Mouse (Mus musculus) testis, adult 2 months (tissue): ENCODE data around the gene Ero1lb.

ENCODE experiments used
- CTCF ChIP-seq: fragments of 200-500 bp; IDR thresholded peaks from 2 replicates; pipeline ENCODE4 v1.5.1; 2012; ENCODE audit warnings: low read depth, mild to moderate bottlenecking, inconsistent platforms, low read length, moderate library complexity; ENCODE audit not compliant: control insufficient read depth, insufficient read depth, insufficient replicate concordance
- POLR2A ChIP-seq: fragments of 200-500 bp; IDR thresholded peaks from 2 replicates; pipeline ENCODE4 v1.6.1; 2012; ENCODE audit warnings: low read depth, mild to moderate bottlenecking, inconsistent platforms, low read length, moderate library complexity; ENCODE audit not compliant: control insufficient read depth

- TF ChIP-seq CTCF (no peak), POLR2A (no peak)
Measured at GRCm38 (mm10) chr13:12559044-12559443, 6.6 kb upstream of the Ero1lb start.
